Mouse (Mus musculus) heart, embryonic 11.5 days (tissue): Measurements from ENCODE around the gene Nwd2. TPM values are rescaled to one million over a fixed set of nuclear protein-coding genes. Genes with fewer than 3 reads are reported as not detected.

ENCODE experiments used
- ATAC-seq: fragments of 200-750 bp; cut with Nextera tagmentation; replicated peaks from 2 replicates; pipeline ENCODE4 v1.8.0; 2017; ENCODE audit warnings: moderate library complexity; ENCODE audit not compliant: insufficient number of reproducible peaks, low FRiP score, low TSS enrichment
- H3K27ac ChIP-seq: fragments of 300-500 bp; sonication (generic); 2 replicates; pipeline ENCODE4 v1.5.1; 2014; ENCODE audit warnings: mild to moderate bottlenecking, low read depth, low read length
- H3K27me3 ChIP-seq: fragments of 300-500 bp; sonication (generic); 2 replicates; pipeline ENCODE4 v1.6.1; 2014; ENCODE audit warnings: mild to moderate bottlenecking, low read length, mixed read lengths; ENCODE audit not compliant: control insufficient read depth, insufficient read depth
- H3K36me3 ChIP-seq: fragments of 300-500 bp; sonication (generic); 2 replicates; pipeline ENCODE4 v1.6.1; 2014; ENCODE audit warnings: mild to moderate bottlenecking, low read length, moderate library complexity, mixed read lengths; ENCODE audit not compliant: control insufficient read depth, insufficient read depth
- H3K4me1 ChIP-seq: fragments of 300-500 bp; sonication (generic); 2 replicates; pipeline ENCODE4 v1.6.1; 2014; ENCODE audit warnings: low read length; ENCODE audit not compliant: control insufficient read depth, insufficient read depth
- H3K4me2 ChIP-seq: fragments of 300-500 bp; sonication (generic); 2 replicates; pipeline ENCODE4 v1.6.1; 2014; ENCODE audit warnings: mild to moderate bottlenecking, moderate library complexity
- H3K4me3 ChIP-seq: fragments of 300-500 bp; sonication (generic); 2 replicates; pipeline ENCODE4 v1.5.1; 2014; ENCODE audit warnings: low read depth, low read length
- H3K9ac ChIP-seq: fragments of 300-500 bp; sonication (generic); 2 replicates; pipeline ENCODE4 v1.6.1; 2014; ENCODE audit warnings: mild to moderate bottlenecking, low read depth, low read length, moderate library complexity
- H3K9me3 ChIP-seq: fragments of 300-500 bp; sonication (generic); replicated peaks from 2 replicates; pipeline ENCODE4 v1.6.1; 2016; ENCODE audit warnings: low read length; ENCODE audit not compliant: control insufficient read depth
- WGBS: fragments of 180-500 bp; shearing (Covaris S2); extraction: QIAGEN DNeasy Blood & Tissue Kit; methylation state at CpG from one replicate; pipeline ENCODE4 v1.1.7; 2014; ENCODE audit not compliant: insufficient replicate concordance; 5-methylcytosine and 5-hydroxymethylcytosine counted together
- polyA plus RNA-seq: library from polyadenylated mRNA; unstranded; fragments of >200 nt; fragmentation: Nextera tagmentation; extraction: Ambion mirVana; gene quantifications from 2 replicates; pipeline ENCODE4 v1.2.1, GENCODE M21; 2014

Gene Nwd2
- polyA plus RNA-seq, 1 experiment from 2014 or later = 0.06 TPM

DNA sequence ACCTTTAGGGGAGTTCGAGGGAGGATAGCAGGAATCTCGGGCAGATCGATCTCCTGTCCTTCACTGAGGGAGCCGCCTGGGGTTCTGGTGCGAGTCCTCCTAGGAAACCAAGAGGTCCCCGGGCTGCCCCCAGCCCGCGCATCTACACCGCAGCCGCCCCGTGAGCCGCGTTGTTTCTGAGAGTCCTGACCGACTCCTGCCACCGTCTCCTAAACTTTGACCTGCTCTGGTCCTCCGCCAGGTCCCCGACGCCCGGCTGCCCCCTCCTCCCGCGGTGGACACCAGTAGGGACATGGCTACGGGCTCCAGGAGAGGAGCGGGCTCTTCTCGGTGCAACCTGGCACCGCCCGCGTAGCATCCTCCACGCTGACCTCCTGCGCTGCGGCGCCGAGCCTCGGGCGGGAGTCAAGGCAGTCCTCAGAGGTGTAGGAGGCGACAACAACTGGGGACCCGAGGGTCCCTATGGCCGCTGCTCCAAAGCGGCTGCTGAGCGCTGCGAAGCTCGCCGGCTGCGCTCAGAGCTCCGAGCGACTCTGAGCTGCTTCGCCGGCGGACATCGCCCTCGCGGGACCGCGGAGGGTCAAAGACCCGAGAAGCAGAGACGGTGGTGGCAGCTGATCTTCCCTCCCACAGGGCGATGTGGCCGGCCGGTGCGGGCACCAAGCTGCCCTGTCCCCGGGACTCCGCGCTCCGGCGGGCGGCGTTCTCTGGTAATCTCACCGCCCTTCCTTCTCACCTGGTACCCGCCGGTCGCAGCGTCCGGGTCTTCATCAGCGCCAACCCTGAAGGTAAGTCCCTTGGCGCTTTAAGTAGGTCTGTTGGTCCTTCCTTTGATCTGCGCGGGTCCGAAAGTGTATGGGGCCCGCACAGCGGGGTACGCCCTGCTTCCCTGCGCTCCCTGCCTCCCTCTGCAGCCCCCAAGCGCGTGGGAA, 897 bp downstream of the Nwd2 start:
- ATAC-seq = no peak; the same call in 1 of the 2 replicates
- Histone ChIP-seq H3K27ac (no peak overlapping the region), H3K36me3 (no peaks in the 10 kb centered on the region), H3K27me3 (peaks cover 39% of the 10 kb centered on the region), H3K4me2 (peak overlapping the region; percentile 91), H3K9ac (no peak overlapping the region), H3K9me3 (no peaks in the 10 kb centered on the region), H3K4me3 (peak overlapping the region; percentile 51), H3K4me1 (0 out of 2 replicates have a peak, but pooled peaks cover 3% of the 10 kb centered on the region)
- under 1% methylated on average over 81 of the region's 83 CpGs for WGBS

DNA sequence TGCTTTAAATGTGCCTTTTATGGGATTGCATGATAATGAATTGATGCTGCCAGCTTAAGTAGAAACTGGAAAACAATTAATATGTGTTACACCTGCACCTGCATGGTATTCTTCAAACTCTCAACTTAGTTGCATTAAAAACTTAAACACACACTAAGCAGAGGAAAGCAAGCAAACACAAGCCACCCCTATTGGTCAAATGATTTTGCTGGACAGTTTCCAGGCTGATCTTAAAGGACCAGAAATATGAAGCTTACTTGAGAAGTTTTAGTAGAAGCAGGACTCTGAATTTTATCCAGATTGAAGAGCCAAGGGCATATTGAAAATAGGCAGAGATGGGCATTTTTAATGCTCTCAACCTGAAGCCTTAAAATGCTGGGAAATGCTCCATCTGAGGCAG, 2.9 kb downstream of the Nwd2 start:
- H3K9ac ChIP-seq = no peak overlapping the region
- no peak overlapping the region for H3K27ac ChIP-seq
- ATAC-seq = no peak
- H3K36me3 ChIP-seq = no peaks in the 10 kb centered on the region
- 0 out of 2 replicates have a peak, but pooled peaks cover 3% of the 10 kb centered on the region for H3K4me1 ChIP-seq
- no peak overlapping the region for H3K4me2 ChIP-seq
- peaks cover 39% of the 10 kb centered on the region for H3K27me3 ChIP-seq
- H3K4me3 ChIP-seq = no peak overlapping the region
- H3K9me3 ChIP-seq = no peaks in the 10 kb centered on the region

DNA sequence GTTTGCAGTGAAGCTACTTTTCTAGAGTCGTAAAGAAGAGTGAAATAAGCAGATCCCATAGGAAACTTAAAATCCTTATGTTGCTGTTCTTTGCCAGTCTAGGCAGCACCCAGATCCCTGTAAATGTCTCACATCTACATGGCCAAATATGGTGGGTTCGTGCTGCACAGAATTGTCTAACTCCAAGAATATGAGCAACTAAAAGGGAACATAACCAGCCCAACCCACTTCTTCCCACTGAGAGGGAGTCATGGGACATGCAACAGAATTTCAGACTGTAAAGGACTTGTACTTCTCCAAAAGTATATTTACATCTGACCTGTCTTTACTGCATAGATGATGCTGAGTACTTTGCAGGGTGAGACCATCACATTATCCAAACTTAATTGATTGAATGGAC, 3.8 kb downstream of the Nwd2 start:
- Histone ChIP-seq H3K4me3 (no peak overlapping the region), H3K4me1 (0 out of 2 replicates have a peak, but pooled peaks cover 3% of the 10 kb centered on the region), H3K4me2 (no peak overlapping the region), H3K9ac (no peak overlapping the region), H3K9me3 (no peaks in the 10 kb centered on the region), H3K27ac (no peak overlapping the region), H3K27me3 (peaks cover 35% of the 10 kb centered on the region), H3K36me3 (no peaks in the 10 kb centered on the region)
- 80% methylated on average over 2 of the region's 2 CpGs for WGBS
- ATAC-seq = no peak

DNA sequence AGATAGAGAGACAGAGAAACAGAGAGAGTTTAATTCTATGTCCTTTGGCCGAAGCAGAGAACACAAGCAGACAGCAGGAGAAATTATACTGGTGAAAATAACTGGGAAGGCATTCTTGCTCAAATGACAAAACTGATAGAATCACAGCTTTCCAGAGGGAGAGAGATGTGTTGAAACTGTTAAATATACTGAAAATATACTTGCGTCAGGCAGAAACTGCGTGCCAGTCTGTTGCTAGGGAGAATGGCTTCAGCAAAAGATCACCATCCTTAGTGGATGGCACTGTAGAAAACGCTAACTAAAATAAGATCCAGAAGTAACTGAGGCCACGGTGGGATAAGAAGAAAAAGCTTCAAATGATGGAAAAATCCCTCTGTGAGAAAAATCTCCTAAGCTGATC, 18.0 kb downstream of the Nwd2 start:
- H3K27me3 ChIP-seq = no peaks in the 10 kb centered on the region
- no peaks in the 10 kb centered on the region for H3K36me3 ChIP-seq
- H3K9ac ChIP-seq = no peak overlapping the region
- ATAC-seq = no peak
- H3K4me1 ChIP-seq = no peaks in the 10 kb centered on the region
- no peak overlapping the region for H3K27ac ChIP-seq
- 77% methylated on average over 5 of the region's 5 CpGs for WGBS
- no peaks in the 10 kb centered on the region for H3K9me3 ChIP-seq
- H3K4me2 ChIP-seq = no peak overlapping the region
- H3K4me3 ChIP-seq = no peak overlapping the region

DNA sequence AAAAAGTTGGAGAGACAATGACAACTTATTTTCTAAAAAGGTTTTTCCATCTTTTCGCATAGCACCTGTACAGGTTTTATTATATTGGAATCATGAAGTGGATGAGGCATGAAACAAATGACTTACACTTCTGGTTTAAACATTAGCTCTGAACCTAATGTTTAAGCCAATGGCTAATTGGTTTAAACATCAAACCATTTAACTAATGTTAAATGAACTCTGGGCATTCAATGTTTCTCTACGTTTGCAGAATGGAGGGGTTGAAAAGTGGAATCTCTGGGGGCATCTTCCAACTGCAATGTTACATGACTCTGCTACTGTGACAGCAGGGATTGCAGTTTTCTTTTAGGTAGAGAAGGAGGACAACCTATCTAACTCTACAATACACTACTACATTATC, 27.0 kb downstream of the Nwd2 start:
- Histone ChIP-seq H3K4me1 (no peaks in the 10 kb centered on the region), H3K4me3 (no peak overlapping the region), H3K9ac (no peak overlapping the region), H3K27ac (no peak overlapping the region), H3K36me3 (no peaks in the 10 kb centered on the region), H3K4me2 (no peak overlapping the region), H3K9me3 (no peaks in the 10 kb centered on the region), H3K27me3 (no peaks in the 10 kb centered on the region)
- 75% methylated on average over 2 of the region's 2 CpGs for WGBS
- ATAC-seq = no peak

DNA sequence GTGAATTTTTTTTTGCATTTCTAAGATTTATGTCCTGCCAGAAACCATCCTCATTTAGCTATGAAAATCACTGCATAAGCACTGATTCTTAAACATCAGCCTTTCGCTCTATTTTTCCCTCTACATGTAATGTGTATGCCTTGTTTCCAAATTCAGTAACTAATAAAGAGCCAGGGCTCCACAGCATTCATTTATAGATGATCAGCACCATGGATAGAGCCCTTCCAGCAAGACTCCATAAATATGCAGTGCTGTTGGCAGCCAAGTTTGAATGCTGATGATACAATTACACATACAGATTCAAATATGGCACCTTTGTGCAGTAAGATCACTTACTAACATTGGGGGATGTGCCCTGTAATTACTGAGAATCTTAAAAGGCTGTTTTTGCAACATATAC, 40.2 kb downstream of the Nwd2 start:
- H3K4me2 ChIP-seq = no peak overlapping the region
- no peak overlapping the region for H3K27ac ChIP-seq
- no peak overlapping the region for H3K4me3 ChIP-seq
- 67% methylated on average over 1 of the region's 1 CpGs for WGBS
- H3K27me3 ChIP-seq = no peaks in the 10 kb centered on the region
- H3K9me3 ChIP-seq = no peaks in the 10 kb centered on the region
- H3K9ac ChIP-seq = no peak overlapping the region
- ATAC-seq = no peak
- H3K36me3 ChIP-seq = no peaks in the 10 kb centered on the region
- no peaks in the 10 kb centered on the region for H3K4me1 ChIP-seq

DNA sequence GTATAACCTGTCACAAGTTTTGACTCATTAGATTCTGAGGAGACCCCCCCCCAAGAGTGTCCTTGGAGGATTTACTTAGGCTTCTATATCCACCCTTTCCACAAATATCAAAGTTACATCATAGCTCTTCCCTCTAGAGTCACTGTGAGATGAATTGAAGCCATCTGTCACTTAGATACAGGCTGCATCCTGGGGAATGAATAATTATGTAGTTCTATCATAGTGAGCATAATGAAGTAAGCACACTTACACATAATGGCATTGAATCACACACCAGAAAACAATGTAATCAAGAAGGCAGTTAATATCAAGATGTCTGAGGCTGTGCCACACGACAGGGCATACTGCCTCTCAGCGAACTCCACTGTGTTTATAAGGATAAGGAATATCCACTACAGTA, 47.9 kb downstream of the Nwd2 start:
- H3K27me3 ChIP-seq = no peaks in the 10 kb centered on the region
- no peak overlapping the region for H3K9ac ChIP-seq
- H3K27ac ChIP-seq = no peak overlapping the region
- no peaks in the 10 kb centered on the region for H3K9me3 ChIP-seq
- no peak overlapping the region for H3K4me2 ChIP-seq
- H3K4me1 ChIP-seq = no peaks in the 10 kb centered on the region
- no peak overlapping the region for H3K4me3 ChIP-seq
- ATAC-seq = no peak
- no peaks in the 10 kb centered on the region for H3K36me3 ChIP-seq
- 79% methylated on average over 2 of the region's 2 CpGs for WGBS

DNA sequence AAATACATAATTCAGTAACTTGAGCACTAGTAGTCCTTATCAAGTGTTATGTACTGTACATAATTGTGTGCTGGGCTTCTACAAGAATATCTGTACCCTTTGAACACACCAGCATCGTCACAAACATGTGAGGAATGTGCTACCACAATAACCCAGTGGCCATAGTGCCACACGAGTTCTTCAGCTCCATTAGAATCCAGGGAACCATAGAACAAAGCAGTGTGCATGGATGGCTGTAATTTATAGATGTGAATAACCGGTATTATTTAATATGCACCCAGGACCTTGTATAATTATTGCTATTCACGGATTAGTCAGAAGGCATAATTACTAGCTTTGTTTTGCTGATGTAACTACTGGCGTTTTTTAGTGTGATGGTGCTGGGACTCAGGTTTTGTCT, 48.3 kb downstream of the Nwd2 start:
- H3K36me3 ChIP-seq = no peaks in the 10 kb centered on the region
- no peak overlapping the region for H3K4me2 ChIP-seq
- ATAC-seq = no peak
- no peak overlapping the region for H3K9ac ChIP-seq
- H3K9me3 ChIP-seq = no peaks in the 10 kb centered on the region
- H3K4me1 ChIP-seq = no peaks in the 10 kb centered on the region
- no peak overlapping the region for H3K27ac ChIP-seq
- H3K4me3 ChIP-seq = no peak overlapping the region
- H3K27me3 ChIP-seq = no peaks in the 10 kb centered on the region
- 64% methylated on average over 5 of the region's 5 CpGs for WGBS

DNA sequence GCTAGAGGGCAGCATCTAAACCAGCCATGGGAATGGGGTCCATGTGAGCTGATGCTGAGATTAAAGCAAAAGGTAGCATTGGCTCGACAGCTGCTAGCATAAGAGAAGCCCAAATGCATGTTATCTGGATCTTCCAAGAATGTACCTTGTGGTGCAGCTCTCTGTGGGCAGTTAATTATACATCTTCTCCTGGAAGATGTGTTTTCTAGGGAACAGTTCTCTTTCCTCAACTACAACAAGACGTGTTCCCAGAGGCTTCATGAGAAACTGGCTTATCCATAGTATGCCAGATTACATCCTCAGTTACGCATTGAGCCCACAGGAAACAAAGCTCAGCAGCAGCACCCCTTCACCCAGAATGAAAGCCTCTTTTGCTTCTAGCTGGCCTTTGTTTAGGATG, 80.1 kb downstream of the Nwd2 start:
- H3K9me3 ChIP-seq = no peaks in the 10 kb centered on the region
- no peak overlapping the region for H3K4me3 ChIP-seq
- WGBS = 73% methylated on average over 3 of the region's 3 CpGs
- H3K27me3 ChIP-seq = no peaks in the 10 kb centered on the region
- H3K27ac ChIP-seq = no peak overlapping the region
- H3K4me2 ChIP-seq = no peak overlapping the region
- H3K36me3 ChIP-seq = no peaks in the 10 kb centered on the region
- H3K4me1 ChIP-seq = no peaks in the 10 kb centered on the region
- H3K9ac ChIP-seq = no peak overlapping the region
- no peak for ATAC-seq
